Mouse (Mus musculus): Measurements from ENCODE around the gene H2afj.

DNA sequence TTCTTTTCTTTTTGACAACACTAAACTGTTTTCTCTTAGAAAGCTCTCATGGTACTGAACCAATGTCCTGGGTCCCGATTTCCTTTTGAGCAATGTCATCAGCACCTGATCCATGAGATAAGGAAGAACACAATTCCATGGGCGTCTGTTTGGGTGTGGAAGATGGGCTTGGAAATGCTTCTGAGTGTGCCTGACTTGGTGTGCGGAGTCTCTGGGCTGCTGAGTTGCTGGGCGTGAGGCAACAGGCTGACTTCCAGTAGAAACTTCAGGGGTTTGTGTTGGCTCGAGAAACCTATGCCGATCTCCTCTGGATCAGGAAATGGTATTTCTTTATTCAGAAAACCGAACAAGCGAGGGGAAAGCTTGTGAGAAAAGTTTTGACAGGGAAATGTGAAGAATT is 38.9 kb upstream of the H2afj start:
- TF ChIP-seq POLR2A (IDR thresholded peaks at IDR 0.05; ENCODE audit: low read depth, low read length) (no peak), CTCF (IDR thresholded peaks at IDR 0.05; ENCODE audit: borderline replicate concordance, insufficient read depth, low read length) (no peak)
